Mouse (Mus musculus) stomach, embryonic 15.5 days (tissue): ENCODE data around the gene Casq1. TPM values are rescaled to one million over a fixed set of nuclear protein-coding genes. Genes with fewer than 3 reads are reported as not detected.

Source experiments
- ATAC-seq: fragments of 200-750 bp; cut with Nextera tagmentation; 2 replicates; pipeline ENCODE4 v1.8.0; 2017; ENCODE audit warnings: low read depth, moderate number of reproducible peaks, moderate TSS enrichment; ENCODE audit not compliant: insufficient read depth, low FRiP score
- H3K27ac ChIP-seq: fragments of 300-500 bp; sonication (generic); 2 replicates; pipeline ENCODE4 v1.5.1; 2015; ENCODE audit warnings: mild to moderate bottlenecking, inconsistent platforms
- H3K27me3 ChIP-seq: fragments of 300-500 bp; sonication (generic); replicated peaks from 2 replicates; pipeline ENCODE4 v1.6.1; 2015; ENCODE audit warnings: inconsistent platforms
- H3K36me3 ChIP-seq: fragments of 300-500 bp; sonication (generic); 2 replicates; pipeline ENCODE4 v1.6.1; 2015; ENCODE audit warnings: inconsistent platforms
- H3K4me1 ChIP-seq: fragments of 300-500 bp; sonication (generic); 2 replicates; pipeline ENCODE4 v1.6.1; 2015; ENCODE audit warnings: inconsistent platforms
- H3K4me2 ChIP-seq: fragments of 300-500 bp; sonication (generic); 2 replicates; pipeline ENCODE4 v1.6.1; 2015; ENCODE audit warnings: mild to moderate bottlenecking, inconsistent platforms
- H3K4me3 ChIP-seq: fragments of 300-500 bp; sonication (generic); replicated peaks from 2 replicates; pipeline ENCODE4 v1.5.1; 2015; ENCODE audit warnings: inconsistent platforms
- H3K9ac ChIP-seq: fragments of 300-500 bp; sonication (generic); 2 replicates; pipeline ENCODE4 v1.6.1; 2015; ENCODE audit warnings: inconsistent platforms
- H3K9me3 ChIP-seq: fragments of 300-500 bp; sonication (generic); 2 replicates; pipeline ENCODE4 v1.6.1; 2016; ENCODE audit warnings: inconsistent platforms
- WGBS: fragments of 180-500 bp; shearing (Covaris S2); methylation state at CpG from one replicate; pipeline ENCODE4 v1.1.7; 2015; 5-methylcytosine and 5-hydroxymethylcytosine counted together
- polyA plus RNA-seq: library from polyadenylated mRNA; unstranded; fragments of >200 nt; fragmentation: Nextera tagmentation; extraction: Ambion mirVana; gene quantifications from 2 replicates; pipeline ENCODE4 v1.2.1, GENCODE M21; 2015

Casq1 gene
- polyA plus RNA-seq, 1 experiment from 2014 or later: 16.2 TPM

DNA sequence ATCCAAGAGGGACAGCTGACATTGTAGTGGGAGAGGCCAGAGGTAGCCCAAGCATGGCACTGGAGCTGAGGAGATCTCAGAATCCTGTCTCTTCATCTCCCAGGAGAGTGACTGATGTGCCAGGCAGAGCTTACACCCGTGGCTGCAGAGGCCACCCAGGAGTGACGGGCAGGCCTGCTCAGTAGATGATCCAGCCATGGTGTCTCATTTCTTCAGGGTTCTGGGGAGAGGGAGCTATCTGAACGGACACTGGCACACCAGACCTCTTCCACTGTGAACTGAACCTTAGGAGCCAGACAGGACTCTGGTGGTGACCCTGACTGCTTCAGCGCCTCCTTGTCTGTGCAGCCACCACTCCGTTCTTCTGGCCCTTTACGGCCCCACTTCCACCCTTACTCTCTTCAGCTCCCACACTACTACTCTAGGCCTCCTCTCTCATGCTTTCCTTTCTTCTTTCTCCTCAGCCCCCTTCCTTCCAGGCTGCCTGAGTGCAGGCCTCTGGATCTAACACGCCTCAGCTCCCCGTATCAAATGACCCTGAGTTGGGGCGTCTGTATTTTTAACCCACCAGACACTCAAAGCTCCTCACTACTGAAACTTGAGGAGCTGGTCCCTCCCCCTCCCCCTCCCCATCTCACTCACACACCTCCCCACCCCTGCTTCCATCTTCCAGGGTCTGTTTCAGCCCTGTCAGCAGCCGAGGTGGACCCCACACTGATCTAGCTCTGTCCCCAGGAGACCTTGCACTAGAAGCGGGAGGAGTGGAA is 1.8 kb upstream of the Casq1 start:
- no peak; the same call in 1 of the 2 replicates for ATAC-seq
- Histone ChIP-seq H3K9ac (no peak overlapping the region), H3K4me3 (no peak overlapping the region), H3K27ac (peak overlapping the region; percentile 33; the same call in 1 of the 2 replicates), H3K4me1 (peaks cover 27% of the 10 kb centered on the region), H3K4me2 (no peak overlapping the region), H3K27me3 (no peaks in the 10 kb centered on the region), H3K9me3 (no peaks in the 10 kb centered on the region), H3K36me3 (no peaks in the 10 kb centered on the region)
- 43% methylated on average over 11 of the region's 11 CpGs for WGBS

GRCm38 (mm10) chr1:172220414-172220813 is 746 bp upstream of the Casq1 start:
- peak overlapping the region; percentile 67 for H3K27ac ChIP-seq
- H3K4me1 ChIP-seq: peaks cover 27% of the 10 kb centered on the region
- peak; percentile 57; the same call in 1 of the 2 replicates for ATAC-seq
- H3K4me2 ChIP-seq: no peak overlapping the region
- H3K9me3 ChIP-seq: no peaks in the 10 kb centered on the region
- H3K4me3 ChIP-seq: no peak overlapping the region
- H3K9ac ChIP-seq: no peak overlapping the region
- H3K36me3 ChIP-seq: no peaks in the 10 kb centered on the region
- H3K27me3 ChIP-seq: no peaks in the 10 kb centered on the region
- 33% methylated on average over 10 of the region's 10 CpGs for WGBS

GRCm38 (mm10) chr1:172218164-172218910 is 1.3 kb downstream of the Casq1 start:
- WGBS: 54% methylated on average over 15 of the region's 15 CpGs
- H3K4me2 ChIP-seq: no peak overlapping the region
- no peaks in the 10 kb centered on the region for H3K9me3 ChIP-seq
- no peak for ATAC-seq
- H3K4me1 ChIP-seq: peaks cover 30% of the 10 kb centered on the region
- no peaks in the 10 kb centered on the region for H3K36me3 ChIP-seq
- H3K9ac ChIP-seq: no peak overlapping the region
- no peaks in the 10 kb centered on the region for H3K27me3 ChIP-seq
- no peak overlapping the region for H3K4me3 ChIP-seq
- H3K27ac ChIP-seq: no peak overlapping the region

- Histone ChIP-seq H3K36me3 (no peaks in the 10 kb centered on the region), H3K9ac (no peak overlapping the region), H3K27ac (peak overlapping the region; percentile 67; the same call in 1 of the 2 replicates), H3K27me3 (no peaks in the 10 kb centered on the region), H3K9me3 (no peaks in the 10 kb centered on the region), H3K4me2 (peak overlapping the region; percentile 40), H3K4me3 (peak overlapping the region; percentile 19), H3K4me1 (peaks cover 30% of the 10 kb centered on the region)
- 1% methylated on average over 5 of the region's 5 CpGs for WGBS
- ATAC-seq: peak; percentile 59; the same call in 1 of the 2 replicates
These were observed 2.5 kb downstream of the Casq1 start for GRCm38 (mm10) chr1:172217148-172217547.

- 42% methylated on average over 3 of the region's 3 CpGs for WGBS
These were observed 4.9 kb downstream of the Casq1 start for GRCm38 (mm10) chr1:172214748-172215147.

DNA sequence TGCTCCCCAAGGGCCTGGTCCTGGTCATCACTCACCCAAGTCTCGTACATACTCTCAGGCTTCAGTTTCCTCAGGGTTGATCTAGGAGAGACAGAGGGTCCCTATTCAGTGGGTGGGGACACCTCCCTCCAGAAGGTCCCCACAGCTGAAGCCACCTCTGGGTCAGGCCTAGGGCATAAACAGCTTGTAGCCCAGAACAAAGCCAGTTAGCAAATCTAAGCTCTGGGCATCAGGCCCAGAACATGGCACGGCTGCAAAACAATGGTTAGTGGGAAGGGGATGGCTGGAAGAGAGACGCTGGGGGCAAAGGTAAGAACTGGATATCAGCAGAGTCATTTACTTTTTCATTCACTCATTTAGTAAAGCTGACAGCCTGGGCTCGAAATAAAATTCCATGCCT is 5.9 kb downstream of the Casq1 start:
- Histone ChIP-seq H3K4me2 (no peak overlapping the region), H3K9me3 (no peaks in the 10 kb centered on the region), H3K4me3 (no peak overlapping the region), H3K4me1 (peaks cover 7% of the 10 kb centered on the region; the same call in 1 of the 2 replicates), H3K27me3 (no peaks in the 10 kb centered on the region), H3K36me3 (no peaks in the 10 kb centered on the region), H3K9ac (no peak overlapping the region), H3K27ac (no peak overlapping the region)
- ATAC-seq: no peak
- WGBS: 59% methylated on average over 4 of the region's 4 CpGs

More at GRCm38 (mm10) chr1:172214748-172215147, 4.9 kb downstream of the Casq1 start:
- no peaks in the 10 kb centered on the region for H3K36me3 ChIP-seq
- no peak overlapping the region for H3K27ac ChIP-seq
- no peaks in the 10 kb centered on the region for H3K9me3 ChIP-seq
- no peak overlapping the region for H3K9ac ChIP-seq
- H3K27me3 ChIP-seq: no peaks in the 10 kb centered on the region
- H3K4me2 ChIP-seq: no peak overlapping the region
- no peak for ATAC-seq
- H3K4me3 ChIP-seq: no peak overlapping the region
- H3K4me1 ChIP-seq: peaks cover 14% of the 10 kb centered on the region

GRCm38 (mm10) chr1:172212776-172213175 is 6.9 kb downstream of the Casq1 start:
- no peak for ATAC-seq

DNA sequence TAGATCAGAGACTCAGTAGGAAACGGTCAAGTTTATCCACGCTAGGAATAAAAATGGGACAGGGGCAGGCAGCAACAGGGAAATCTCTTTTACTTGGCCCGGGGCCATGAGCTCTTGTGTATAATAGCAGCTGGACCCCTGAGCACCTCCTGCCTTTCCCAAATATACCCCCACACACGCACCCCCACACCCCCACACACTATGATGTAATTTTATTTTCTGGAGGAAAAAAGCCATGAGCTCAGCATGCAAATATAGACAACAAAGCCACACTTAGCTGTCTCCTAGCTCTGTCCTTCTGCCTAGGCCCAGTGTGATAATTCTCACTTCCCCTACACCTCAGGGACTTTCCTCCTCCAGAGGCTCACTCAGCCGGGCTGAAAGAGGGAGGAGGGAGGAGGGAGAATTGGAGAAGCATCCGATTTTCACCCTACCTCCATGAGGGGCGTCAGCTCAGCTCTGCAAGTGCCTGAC is 12.5 kb downstream of the Casq1 start:
- no peaks in the 10 kb centered on the region for H3K9me3 ChIP-seq
- peak overlapping the region; percentile 63 for H3K4me2 ChIP-seq
- peak overlapping the region; percentile 82 for H3K27ac ChIP-seq
- 16% methylated on average over 7 of the region's 7 CpGs for WGBS
- H3K9ac ChIP-seq: no peak overlapping the region
- no peaks in the 10 kb centered on the region for H3K36me3 ChIP-seq
- H3K4me3 ChIP-seq: peak overlapping the region; percentile 59; the same call in 1 of the 2 replicates
- peak; percentile 8; the same call in 1 of the 2 replicates for ATAC-seq
- no peaks in the 10 kb centered on the region for H3K27me3 ChIP-seq
- H3K4me1 ChIP-seq: peaks cover 51% of the 10 kb centered on the region

More at GRCm38 (mm10) chr1:172212776-172213175, 6.9 kb downstream of the Casq1 start:
- no peaks in the 10 kb centered on the region for H3K36me3 ChIP-seq
- no peak overlapping the region for H3K4me2 ChIP-seq
- no peak overlapping the region for H3K4me3 ChIP-seq
- H3K9me3 ChIP-seq: no peaks in the 10 kb centered on the region
- 50% methylated on average over 5 of the region's 5 CpGs for WGBS
- no peaks in the 10 kb centered on the region for H3K27me3 ChIP-seq
- no peak overlapping the region for H3K27ac ChIP-seq
- H3K4me1 ChIP-seq: peaks cover 7% of the 10 kb centered on the region; the same call in 1 of the 2 replicates
- H3K9ac ChIP-seq: no peak overlapping the region

DNA sequence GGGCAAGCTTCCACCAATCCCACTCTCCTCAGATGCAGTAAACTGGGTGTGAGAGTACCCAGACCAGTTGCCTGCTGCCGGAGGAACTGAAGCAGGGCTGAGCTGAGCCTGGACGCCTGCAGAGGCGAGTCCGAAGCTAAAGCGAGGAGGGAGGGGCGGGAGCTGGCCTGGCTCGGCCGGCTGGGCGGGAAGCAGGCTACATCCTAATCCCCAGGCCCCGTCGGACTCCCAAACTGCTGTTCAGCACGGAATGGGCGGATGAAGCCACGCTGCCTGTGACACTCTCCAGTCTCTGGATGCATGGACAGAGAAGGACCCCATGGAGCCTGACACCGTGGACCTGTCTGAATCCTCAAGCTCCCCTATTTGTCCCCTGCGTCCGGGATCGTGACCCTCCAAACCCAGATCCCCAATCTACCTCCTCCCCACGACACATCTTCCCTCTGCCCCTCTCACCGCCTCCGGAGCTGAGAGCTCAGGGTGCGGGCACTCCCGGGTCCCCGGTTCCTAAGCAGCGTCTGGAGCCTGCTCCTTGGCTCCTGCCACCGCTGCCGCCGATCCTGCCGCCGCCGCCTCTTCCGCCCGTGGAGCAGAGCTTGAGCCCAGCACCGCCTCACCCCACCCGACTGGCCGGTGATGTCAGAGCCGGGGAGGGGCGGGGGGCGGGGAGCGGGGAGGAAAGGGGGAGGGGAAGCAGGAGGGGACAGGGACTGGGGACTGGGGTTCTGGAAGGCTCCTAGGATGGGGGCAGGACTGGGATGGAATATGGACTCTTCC is 13.3 kb downstream of the Casq1 start, which contains the start of gene Pea15a:
Gene Pea15a (minus strand): TSS at position 664 of the 777 bp plus-strand sequence.
- H3K4me3 ChIP-seq: peak within 1 kb of the TSS; percentile 59
- peak; percentile 77 for ATAC-seq
- under 1% methylated on average over 40 of the region's 40 CpGs for WGBS

DNA sequence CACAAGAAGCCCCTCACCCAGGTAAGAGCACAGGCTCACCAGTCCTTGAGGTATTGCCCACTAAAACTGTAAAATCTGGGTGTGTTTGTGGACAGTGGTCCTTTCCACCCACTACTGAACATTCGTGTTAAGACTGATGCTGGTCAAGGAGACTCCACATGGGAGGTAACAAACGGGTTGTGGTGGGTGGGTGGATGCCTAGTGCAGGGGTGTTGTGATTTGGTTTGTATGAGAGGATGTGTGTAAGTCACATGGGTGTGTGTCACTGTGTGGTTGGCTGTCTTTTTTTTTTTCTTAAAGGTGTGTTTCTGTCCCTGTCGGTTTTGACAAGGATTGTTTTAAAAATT is 14.0 kb downstream of the Casq1 start:
- Histone ChIP-seq H3K9me3 (no peaks in the 10 kb centered on the region), H3K27me3 (no peaks in the 10 kb centered on the region), H3K27ac (peak overlapping the region; percentile 82), H3K4me3 (peak overlapping the region; percentile 59), H3K4me2 (peak overlapping the region; percentile 63), H3K36me3 (0 out of 2 replicates have a peak, but pooled peaks cover 2% of the 10 kb centered on the region), H3K9ac (peak overlapping the region; percentile 44; the same call in 1 of the 2 replicates), H3K4me1 (peaks cover 63% of the 10 kb centered on the region)
- no peak for ATAC-seq
- WGBS: 12% methylated on average over 3 of the region's 3 CpGs

More for the DNA sequence above, 13.3 kb downstream of the Casq1 start, which contains the start of gene Pea15a:
- Histone ChIP-seq H3K4me2 (peak within 1 kb of the TSS; percentile 63), H3K4me1 (peaks cover 57% of the 10 kb centered on the region), H3K36me3 (no peaks in the 10 kb centered on the region), H3K27ac (peak within 1 kb of the TSS; percentile 82), H3K9me3 (no peaks in the 10 kb centered on the region), H3K27me3 (no peaks in the 10 kb centered on the region), H3K9ac (peak within 1 kb of the TSS; percentile 44; the same call in 1 of the 2 replicates)
